Comparison of ENCODE assay signal across 10 mouse cellular contexts in genomic region chr2:162781599-162781998, GRCm38 (mm10).
"Had no signal": no experiment of that assay in that cellular context is flagged by ENCODE, and none has a peak within 500 bp of the region (broad histone marks: within the 10 kb centered on the region; RNA-seq: fewer than 3 reads in every experiment).

No protein-coding gene starts in this region.

- H3K27me3 ChIP-seq: limb, embryonic 13.5 days; midbrain, embryonic 12.5 days; neural tube, embryonic 13.5 days had no signal

- H3K4me3 ChIP-seq: limb, embryonic 13.5 days; midbrain, embryonic 12.5 days; neural tube, embryonic 13.5 days had no signal

- H3K36me3 ChIP-seq: limb, embryonic 13.5 days; midbrain, embryonic 12.5 days; neural tube, embryonic 13.5 days had no signal

- H3K4me1 ChIP-seq: limb, embryonic 13.5 days had no signal

- DNase-seq: kidney, adult 2 months; kidney, postnatal 36 days; lung, adult 18-20 months; retina, postnatal 1 day; thymus, adult 2 months; thymus, postnatal 25 days had no signal

- H3K27ac ChIP-seq: limb, embryonic 13.5 days; liver, embryonic 14.5 days; midbrain, embryonic 12.5 days; neural tube, embryonic 13.5 days had no signal

- H3K9me3 ChIP-seq: midbrain, embryonic 12.5 days; neural tube, embryonic 13.5 days had no signal
